Mouse (Mus musculus) kidney, postnatal 25 days (tissue): ENCODE measurements around the gene Vgll4.

Source experiments
- DNase-seq, 2 experiments: peaks; one replicate each; pipeline ENCODE4 v3.0.0; 2021; ENCODE audit warnings: mixed read lengths in 2 of 2

The Vgll4 gene

DNA sequence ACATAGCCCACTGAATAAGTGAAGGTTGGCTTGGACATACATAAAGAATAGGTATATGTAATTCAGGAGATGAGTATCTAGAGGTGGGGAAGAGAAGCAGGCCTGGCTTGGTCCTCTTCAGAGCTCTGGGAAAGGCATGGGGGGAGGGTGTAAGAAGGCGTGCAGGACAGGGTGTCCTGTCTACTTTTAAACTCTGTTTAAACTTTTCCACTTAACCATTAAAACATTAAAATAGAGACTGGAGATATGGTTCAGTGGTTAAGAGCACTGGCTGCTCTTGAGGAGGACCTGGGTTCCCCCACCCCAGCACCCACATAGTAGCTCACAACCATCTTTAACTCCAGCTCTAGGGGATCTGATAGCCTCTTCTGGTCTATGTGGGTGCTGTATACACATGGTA lies 3.2 kb upstream of the Vgll4 start:
- peak in 1 of 2 experiments; percentile 53 for DNase-seq

- no peak for DNase-seq
Measured at GRCm38 (mm10) chr6:114970895-114971294, 1.1 kb upstream of the Vgll4 start.

DNA sequence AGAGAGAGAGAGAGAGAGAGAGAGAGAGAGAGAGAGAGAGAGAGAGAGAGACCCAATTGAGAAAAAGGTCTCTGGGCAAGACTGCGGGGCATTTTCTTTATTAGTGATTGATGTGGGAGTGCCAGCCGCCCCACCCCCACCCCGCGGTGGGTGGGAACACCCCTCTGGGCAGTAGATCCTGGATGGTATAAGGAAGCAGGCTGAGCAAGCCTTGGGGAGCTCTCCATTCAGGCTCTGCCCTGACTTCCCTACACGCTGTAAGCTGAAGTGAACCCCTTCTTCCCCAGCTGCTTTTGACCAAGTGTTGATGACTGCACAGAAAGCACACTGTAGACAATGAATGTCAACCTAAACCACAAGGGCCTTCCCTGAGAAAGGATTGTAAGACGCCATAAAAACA lies 592 bp upstream of the Vgll4 start:
- no peak for DNase-seq

DNA sequence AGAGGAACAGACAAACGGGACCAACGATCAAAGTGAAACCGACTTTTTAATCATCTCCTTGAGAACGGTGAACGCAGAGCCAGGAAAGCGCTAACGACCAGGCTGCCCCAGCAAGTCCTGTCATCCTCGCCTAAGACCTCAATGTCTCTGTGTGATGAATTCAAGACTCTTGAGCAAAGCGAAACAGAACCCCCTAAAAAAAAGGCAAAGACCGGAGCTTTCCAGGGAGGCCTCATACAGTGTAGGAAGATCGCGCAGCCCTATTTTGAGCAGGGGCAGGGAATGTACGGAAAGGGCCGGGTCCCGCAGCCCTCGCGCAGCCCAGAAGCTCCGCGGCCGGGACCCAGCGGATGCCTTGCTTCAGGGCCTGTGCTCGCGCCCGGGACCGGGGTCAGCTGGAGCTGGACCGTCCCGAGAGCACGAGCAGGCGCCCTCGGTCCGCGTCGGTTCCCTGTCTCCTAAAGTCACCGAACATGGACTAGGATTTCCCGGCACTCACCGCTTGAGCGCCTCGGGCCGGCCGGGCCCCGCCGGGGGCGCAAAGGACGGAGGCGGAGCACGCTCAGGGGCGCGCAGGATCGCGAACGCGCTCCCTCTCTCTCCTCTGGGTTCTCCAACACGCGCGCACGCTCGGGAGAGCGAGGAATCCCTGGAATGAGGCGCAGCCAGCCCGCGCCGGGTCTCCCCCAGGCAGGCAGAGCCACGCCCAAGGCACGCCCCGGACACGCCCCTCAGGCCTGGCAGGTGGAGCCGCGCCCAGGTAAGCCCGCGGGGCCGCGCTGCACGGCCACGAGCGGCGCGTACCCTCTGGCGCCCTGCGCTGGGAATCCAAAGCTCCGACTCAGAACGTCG lies 1.2 kb downstream of the Vgll4 start:
- DNase-seq = peak; percentile 94 to 97

DNA sequence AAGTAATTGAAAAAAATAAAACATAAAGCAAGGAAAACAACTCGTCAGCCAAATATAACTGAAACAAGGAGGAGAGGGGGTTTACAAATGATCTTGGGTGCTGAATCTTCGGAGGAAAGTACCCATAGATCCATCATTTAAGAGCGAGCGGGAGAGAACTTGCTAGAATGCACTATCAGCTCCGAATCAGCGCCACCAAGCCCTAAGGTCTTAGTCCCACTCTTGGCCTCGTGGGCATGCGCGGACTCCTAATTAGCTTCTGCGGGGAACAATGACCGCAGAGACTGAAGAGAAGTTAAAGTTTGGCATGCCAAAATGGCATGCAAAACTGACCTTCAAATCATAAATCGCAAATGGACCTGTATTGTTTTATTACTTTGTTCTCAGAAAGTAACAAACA lies 2.2 kb downstream of the Vgll4 start:
- DNase-seq = peak in 1 of 2 experiments; percentile 13

DNA sequence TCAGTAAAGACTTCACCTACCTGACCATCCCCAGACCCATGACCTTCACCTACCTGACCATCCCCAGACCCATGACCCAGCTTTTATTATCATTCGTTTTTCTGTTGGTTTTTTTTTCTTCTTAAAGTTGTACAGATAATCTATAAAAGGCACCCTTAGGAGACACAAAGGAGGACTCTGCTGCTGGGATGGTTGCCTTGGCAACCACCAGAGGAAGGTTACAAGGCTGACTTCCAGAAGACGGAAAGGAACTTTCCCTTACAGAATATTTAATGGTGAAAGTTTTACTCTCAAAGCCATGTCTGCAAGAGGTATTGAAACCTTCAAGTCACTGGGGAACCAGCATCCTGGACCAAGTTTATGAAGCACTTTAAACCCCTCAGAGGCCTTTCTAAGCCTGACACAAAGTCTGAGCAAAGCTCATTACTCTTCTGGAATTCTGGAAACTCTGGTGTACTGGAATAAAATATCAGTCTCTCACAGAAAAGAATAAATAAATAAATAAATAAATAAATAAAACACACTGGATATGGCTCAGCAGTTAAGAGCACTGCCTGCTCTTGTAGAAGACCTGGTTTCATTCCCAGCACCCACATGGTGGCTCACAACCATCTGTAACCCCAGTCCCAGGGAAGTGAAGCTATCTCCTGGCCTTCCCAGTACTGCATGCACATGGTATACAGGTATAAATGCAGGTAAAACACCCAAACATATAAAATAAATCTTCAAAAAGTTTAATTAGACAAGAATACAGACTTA lies 3.2 kb downstream of the Vgll4 start:
- DNase-seq = no peak

- DNase-seq = no peak
Measured at GRCm38 (mm10) chr6:114965802-114966201, 4.0 kb downstream of the Vgll4 start.

DNA sequence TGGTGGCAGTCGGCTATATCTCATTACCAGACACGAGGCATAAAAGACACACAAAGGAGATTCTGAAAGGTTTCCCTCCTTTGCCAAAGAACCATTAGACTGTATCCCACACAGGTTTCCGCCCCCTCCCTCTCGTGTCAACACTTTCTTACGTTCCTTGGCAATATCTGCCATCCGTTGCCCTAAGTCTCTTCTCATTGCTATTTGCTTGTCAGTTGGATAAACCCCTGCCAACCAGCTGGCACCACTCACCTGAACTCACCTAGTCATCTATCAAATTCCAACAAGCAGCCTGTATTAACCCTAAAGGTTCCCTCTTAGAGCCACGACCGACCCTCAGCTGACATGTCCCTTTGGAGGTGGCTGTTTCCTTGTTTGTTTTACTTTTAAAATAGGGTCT lies 4.4 kb downstream of the Vgll4 start:
- no peak for DNase-seq

GRCm38 (mm10) chr6:114964235-114964634 lies 5.6 kb downstream of the Vgll4 start:
- no peak for DNase-seq

DNA sequence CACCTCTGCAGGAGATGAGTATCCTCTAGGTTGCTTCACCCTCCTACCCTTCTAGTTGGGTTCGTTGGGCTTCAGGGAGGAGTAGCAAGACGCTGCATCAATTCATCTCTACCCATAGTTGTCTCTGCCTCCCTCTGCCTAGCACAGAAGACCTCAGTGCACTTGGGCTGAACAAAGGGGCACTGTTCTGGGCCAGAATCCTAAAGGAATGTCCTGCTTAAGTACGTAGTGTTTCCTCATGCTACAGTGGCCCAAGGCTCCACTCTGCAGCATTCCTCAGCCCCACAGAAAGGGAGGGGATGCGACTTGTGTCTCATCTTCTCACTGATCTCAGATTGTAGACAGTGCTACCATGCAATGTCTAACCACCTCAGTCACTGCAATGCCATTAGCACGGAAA lies 6.2 kb downstream of the Vgll4 start:
- no peak for DNase-seq

GRCm38 (mm10) chr6:114961276-114962068 lies 8.3 kb downstream of the Vgll4 start:
- DNase-seq = peak in 1 of 2 experiments; percentile 13

DNA sequence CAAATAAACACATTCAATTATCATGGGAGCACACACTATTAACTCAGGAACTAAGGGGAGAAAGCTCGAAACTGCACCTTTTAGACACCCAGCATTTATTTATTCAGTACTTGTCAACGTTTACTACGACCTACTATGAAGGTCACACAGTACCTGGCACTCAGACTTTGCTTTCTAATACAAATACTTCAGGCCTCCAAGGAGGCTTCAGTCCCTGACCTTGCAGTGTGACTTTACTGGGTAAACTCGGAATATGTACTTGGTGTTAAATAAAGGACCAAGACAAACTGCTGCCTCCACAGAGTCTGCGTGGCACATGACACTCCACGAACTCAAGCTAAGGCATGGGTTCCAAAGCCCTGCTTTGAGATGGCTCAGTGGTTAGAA lies 10.8 kb downstream of the Vgll4 start:
- DNase-seq = no peak

DNA sequence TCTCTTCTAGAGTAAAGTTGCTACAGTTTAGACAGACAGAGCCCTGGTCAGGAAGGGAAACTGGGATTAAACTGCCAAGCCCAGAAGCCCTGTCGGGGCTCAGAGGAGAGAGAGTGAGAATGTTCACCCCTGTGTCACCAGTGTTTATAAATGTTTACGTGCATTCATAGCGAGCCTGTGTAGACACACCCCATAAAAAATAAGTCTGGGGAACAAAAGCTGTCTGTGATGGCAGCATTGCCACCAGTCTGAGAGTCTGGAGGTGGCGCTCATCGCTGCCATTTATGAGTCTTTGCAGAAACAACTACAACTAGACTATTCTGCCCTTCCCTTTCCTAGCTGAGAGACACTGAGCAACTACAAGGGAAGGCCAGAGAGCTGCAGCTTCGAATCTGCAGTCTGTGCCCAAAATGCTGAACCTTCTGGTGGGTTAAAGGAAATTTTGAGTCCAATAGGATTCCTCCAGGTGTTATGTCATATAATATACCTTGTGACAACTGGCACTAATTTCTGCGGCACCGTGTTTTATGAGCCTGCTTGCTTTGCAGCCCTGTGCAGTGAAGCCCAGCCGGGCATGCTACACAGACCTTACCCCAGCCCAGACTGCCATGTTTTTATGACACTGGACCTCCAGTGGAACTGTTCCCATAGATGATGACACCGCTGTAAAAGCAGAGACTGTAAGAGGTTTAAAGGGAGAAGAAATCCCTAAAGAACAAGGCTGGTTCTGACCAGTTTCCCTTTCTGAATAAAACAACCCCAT lies 11.4 kb downstream of the Vgll4 start:
- DNase-seq = no peak

GRCm38 (mm10) chr6:114957756-114958155 lies 12.0 kb downstream of the Vgll4 start:
- no peak for DNase-seq

DNA sequence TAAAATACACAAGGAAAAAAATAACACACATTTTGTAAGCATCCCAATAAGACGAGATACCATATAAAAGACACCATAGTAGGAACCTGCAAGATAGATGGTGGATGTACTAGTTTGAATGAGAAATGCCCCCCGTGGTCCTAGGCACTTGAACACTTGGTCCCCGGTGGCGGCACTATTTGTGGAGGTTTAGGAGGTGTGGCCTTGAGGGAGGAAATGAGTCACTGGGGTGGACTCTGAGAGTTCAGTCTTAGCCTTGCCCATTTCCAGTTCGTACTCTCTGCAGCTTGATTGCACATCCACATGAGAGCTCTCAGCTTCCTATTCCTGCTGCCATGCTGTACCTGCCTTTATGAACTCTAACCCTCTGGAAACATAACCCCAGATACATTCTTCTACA lies 15.3 kb downstream of the Vgll4 start:
- no peak for DNase-seq

GRCm38 (mm10) chr6:114953601-114954000 lies 16.2 kb downstream of the Vgll4 start:
- DNase-seq = no peak

GRCm38 (mm10) chr6:114952356-114952755 lies 17.4 kb downstream of the Vgll4 start:
- peak in 1 of 2 experiments; percentile 8 for DNase-seq

GRCm38 (mm10) chr6:114944456-114945438 lies 25.0 kb downstream of the Vgll4 start:
- DNase-seq = peak in 1 of 2 experiments; percentile 25

DNA sequence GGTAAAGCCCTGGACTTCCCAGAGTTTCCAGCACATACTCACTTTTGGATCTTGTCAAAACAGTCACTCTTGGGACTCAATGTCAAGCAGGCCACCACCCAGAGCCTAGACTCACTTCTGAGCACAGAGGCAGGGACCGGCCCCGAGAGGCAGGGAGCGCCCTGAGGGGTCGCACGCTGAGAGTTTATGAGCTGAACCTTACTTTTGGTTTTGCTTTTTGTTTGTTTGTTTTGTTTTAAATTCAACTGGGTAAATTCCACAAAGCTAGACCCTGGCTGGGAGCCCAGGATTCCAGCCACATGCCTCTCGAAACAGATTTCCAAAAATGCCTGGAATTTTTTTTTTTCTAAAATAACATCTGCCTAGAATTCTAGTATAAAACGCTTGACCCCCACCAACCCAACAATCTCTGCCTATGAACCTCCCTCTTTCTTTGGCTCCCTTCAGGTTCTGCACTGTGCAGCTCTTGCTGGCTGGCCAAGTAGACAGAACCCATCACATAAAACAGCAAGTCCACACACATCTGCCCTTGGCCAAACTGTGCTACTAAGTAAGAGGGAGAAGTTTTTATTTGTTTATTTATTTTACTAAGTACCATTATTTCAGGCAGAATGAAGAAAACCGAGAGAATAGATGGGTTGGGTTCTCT lies 28.5 kb downstream of the Vgll4 start:
- DNase-seq = peak; percentile 67 to 81

GRCm38 (mm10) chr6:114939666-114940065 lies 30.1 kb downstream of the Vgll4 start:
- peak in 1 of 2 experiments; percentile 21 for DNase-seq

DNA sequence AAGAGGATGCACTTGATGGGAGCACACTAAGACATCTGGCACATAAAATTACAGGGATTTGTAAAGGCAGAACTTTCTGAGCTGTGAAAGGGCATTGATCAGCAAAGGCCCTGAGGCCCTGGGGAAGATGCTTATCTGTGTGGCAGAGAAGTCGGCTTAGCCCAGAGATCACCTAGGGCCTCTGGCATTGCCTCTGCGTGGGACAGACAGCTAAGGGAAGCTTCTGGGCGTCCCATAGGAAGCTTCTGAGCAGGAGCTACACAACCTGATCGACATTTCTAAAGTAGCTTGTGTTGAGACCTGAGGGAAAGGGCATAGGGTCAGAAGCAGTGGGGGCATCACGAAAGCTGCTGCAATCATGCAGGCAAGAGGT lies 32.9 kb downstream of the Vgll4 start:
- DNase-seq = no peak
